Comparison of ENCODE assay signal across 9 mouse cellular contexts in the genomic region with DNA sequence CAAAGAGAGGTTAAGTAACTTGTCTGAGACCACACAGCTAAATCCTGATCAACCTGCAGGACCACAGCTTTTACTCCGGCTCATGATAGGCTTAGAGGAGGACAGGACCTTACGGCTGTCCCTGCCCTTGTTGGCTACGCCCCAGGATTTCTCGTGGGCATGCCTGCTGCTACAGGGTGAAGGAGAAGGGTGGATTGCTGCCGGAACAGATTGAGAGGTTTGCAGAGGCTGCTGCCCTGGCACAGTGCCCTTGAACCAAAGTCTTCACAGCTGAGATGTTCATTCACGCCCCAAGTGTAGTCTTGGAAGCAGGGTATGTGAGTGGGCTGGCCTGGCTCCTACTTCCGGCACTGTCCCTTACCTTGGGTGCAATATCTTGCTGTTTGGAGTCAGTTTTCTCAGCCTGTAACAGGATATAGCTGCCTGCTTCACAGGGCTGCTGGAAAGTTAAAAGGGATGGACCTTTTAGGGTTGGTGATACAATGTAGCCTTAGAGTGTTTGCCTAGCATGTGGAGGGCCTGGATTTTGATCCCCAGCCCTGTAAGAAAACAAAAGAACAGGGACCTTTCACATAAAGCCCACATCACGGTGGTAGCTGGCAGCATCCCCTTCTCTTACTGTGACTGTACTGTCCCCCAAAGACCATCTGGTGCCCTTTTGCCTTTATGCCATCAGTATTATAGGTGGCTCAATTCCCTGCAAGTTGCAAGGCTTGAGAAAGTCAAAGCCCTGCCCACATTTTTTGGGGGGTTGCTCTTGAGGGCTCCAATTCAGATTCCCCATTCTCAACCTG. TPM values are rescaled to one million over a fixed set of nuclear protein-coding genes. Genes with fewer than 3 reads are reported as not detected.
A peak's percentile ranks its signal among the peaks of the same experiment; 100 is the strongest.
DNase-seq lines count a peak whose midpoint lies in the region.
"Had no signal": no experiment of that assay in that cellular context is flagged by ENCODE, and none has a peak within 500 bp of the region (broad histone marks: within the 10 kb centered on the region; RNA-seq: fewer than 3 reads in every experiment).

No protein-coding gene starts in this region.

- DNase-seq in urinary bladder, postnatal 14 days (ENCODE audit: low spot score), result peak; percentile 14
- DNase-seq in urinary bladder, adult 2 months (ENCODE audit: low spot score), result no peak
- DNase-seq in fat pad, adult 2 months (ENCODE audit: extremely low read depth, low read depth, low spot score), result peak; percentile 77
- DNase-seq in lung, adult 18-20 months, result peak; percentile 6 to 15
- peak; percentile 24 for DNase-seq in testis, postnatal 14 days (ENCODE audit: low spot score)
- no peak for DNase-seq in left cerebral cortex, postnatal 36 days (ENCODE audit: low spot score in 2 of 2)
- DNase-seq in frontal cortex, postnatal 25 days (ENCODE audit: low spot score in 2 of 2), result no peak
- no peak for DNase-seq in natural killer cell, adult 2 months (ENCODE audit: low spot score in 2 of 2)

- intact Hi-C loops in left cerebral cortex, postnatal 36 days (cut with DNase I), result no loop called here

RNA-seq across cellular contexts. Expression of a gene that starts 18.0 kb away (rescaled TPM):
- polyA plus RNA-seq in urinary bladder, adult 2 months (2012; rRNA removed), result 0.03 and 0.04 TPM in 2 replicates
- 10 to 100 TPM; 81.8 to 82.9 TPM for total RNA-seq in left cerebral cortex, postnatal 36 days (2021)
- total RNA-seq: monocyte, adult 5-6 weeks had no signal

RNA-seq across cellular contexts. Expression of a gene that starts 55.1 kb away (rescaled TPM):
- 6.3 and 6.5 TPM in 2 replicates for polyA plus RNA-seq in urinary bladder, adult 2 months (2012; rRNA removed)
- total RNA-seq in left cerebral cortex, postnatal 36 days (2021), result 1 to 10 TPM; 3.1 to 4.3 TPM

Comparison
In these comparisons a context has a peak if more than half of its experiments do, and no peak if none do; other contexts are left out.
1. DNase-seq: peak in urinary bladder, postnatal 14 days (single experiment), fat pad, adult 2 months (single experiment), lung, adult 18-20 months (2 of 2) and testis, postnatal 14 days (single experiment); none in urinary bladder, adult 2 months (single experiment), left cerebral cortex, postnatal 36 days (0 of 2), frontal cortex, postnatal 25 days (0 of 2) and natural killer cell, adult 2 months (0 of 2).